Mouse (Mus musculus): ENCODE measurements around the gene Acvr1. TPM values are rescaled to one million over a fixed set of nuclear protein-coding genes. Genes with fewer than 3 reads are reported as not detected.

Gene Acvr1
- polyA plus RNA-seq, 1 experiment from 2014 or later = 5.2 TPM

DNA sequence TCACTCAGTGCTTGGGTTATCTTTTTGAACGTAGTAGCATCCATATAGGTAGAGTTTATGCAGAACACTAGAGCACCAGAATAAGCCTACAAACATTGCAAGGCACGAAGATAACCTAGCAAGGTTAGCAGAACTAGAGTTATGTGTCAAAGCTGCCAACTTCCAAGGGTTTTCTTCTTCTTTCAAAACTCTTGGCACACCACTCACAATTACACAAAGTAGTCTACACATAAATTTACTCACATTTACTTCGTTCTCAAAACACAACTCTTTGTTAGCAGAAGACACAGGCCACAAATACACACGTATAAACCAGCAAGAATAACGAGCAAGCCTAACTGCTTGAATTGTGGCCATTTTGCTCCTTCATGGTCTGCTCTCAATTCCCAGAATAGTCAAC, 23.7 kb downstream of the Acvr1 start:
- H3K9ac ChIP-seq (replicated peaks; ENCODE audit: low read length) = no peak overlapping the region
- peaks cover 15% of the 10 kb centered on the region for H3K4me1 ChIP-seq (ENCODE audit: insufficient read depth, low read length)
- H3K9me3 ChIP-seq (ENCODE audit: low read length) = no peaks in the 10 kb centered on the region
- H3K27me3 ChIP-seq (ENCODE audit: insufficient read depth, low read length) = no peaks in the 10 kb centered on the region
- no peak overlapping the region for H3K27ac ChIP-seq (ENCODE audit: low read length)
- no peaks in the 10 kb centered on the region for H3K36me3 ChIP-seq (ENCODE audit: insufficient read depth, low read length)
- no peak overlapping the region for H3K4me2 ChIP-seq (replicated peaks; ENCODE audit: low read depth, low read length)
- ATAC-seq (ENCODE audit: low FRiP score, low TSS enrichment) = no peak
- WGBS = 89% methylated on average over 5 of the region's 5 CpGs
- H3K4me3 ChIP-seq (ENCODE audit: low read length) = no peak overlapping the region

DNA sequence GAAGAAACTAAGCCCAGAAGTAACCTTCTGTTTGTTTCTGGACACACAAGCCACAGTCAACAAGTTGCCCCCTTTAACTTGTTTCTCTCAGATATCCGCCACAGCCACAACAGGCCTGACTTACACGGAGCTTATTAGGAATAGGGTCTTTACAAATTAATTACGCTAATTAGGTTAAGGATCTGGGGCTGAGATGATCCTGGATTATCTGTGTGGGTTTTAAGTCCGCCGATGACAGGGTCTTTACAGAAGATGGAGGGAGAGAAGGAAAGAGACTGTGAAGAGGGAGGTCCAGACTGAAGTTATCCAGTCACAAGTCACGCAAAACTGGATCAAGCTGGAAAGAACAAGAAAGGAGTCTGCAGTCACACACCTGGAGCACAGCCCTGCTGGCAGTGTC, 28.8 kb downstream of the Acvr1 start:
- no peak for ATAC-seq (ENCODE audit: low FRiP score, low TSS enrichment)
- Histone ChIP-seq H3K27ac (ENCODE audit: low read length) (no peak overlapping the region), H3K4me3 (ENCODE audit: low read length) (no peak overlapping the region), H3K27me3 (ENCODE audit: insufficient read depth, low read length) (no peaks in the 10 kb centered on the region), H3K4me2 (replicated peaks; ENCODE audit: low read depth, low read length) (no peak overlapping the region), H3K9ac (replicated peaks; ENCODE audit: low read length) (no peak overlapping the region), H3K9me3 (ENCODE audit: low read length) (no peaks in the 10 kb centered on the region), H3K4me1 (ENCODE audit: insufficient read depth, low read length) (peaks cover 39% of the 10 kb centered on the region), H3K36me3 (ENCODE audit: insufficient read depth, low read length) (peaks cover 4% of the 10 kb centered on the region; the same call in 1 of the 2 replicates)
- WGBS = 94% methylated on average over 6 of the region's 6 CpGs

DNA sequence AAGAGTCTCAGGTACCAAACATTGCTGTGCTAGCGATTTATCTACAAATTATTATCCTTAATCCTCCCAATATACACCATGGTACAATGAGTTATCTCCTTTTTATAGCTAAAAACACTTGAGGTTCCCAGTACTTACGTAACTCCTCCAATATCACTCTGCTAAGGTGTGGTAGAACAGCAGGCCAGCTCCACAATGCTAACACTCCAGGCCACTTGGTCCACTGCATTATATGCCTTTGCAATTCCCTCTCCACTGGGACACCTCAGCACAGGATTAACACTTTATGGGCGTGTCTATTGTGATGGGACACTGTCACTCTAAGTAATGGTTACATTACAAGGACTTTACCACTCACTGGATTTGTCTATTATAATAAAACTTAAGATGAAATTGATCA, 30.2 kb downstream of the Acvr1 start:
- Histone ChIP-seq H3K27me3 (ENCODE audit: insufficient read depth, low read length) (no peaks in the 10 kb centered on the region), H3K4me2 (replicated peaks; ENCODE audit: low read depth, low read length) (no peak overlapping the region), H3K4me1 (ENCODE audit: insufficient read depth, low read length) (peaks cover 52% of the 10 kb centered on the region), H3K27ac (ENCODE audit: low read length) (no peak overlapping the region), H3K4me3 (ENCODE audit: low read length) (no peak overlapping the region), H3K9me3 (ENCODE audit: low read length) (no peaks in the 10 kb centered on the region), H3K9ac (replicated peaks; ENCODE audit: low read length) (no peak overlapping the region), H3K36me3 (ENCODE audit: insufficient read depth, low read length) (peaks cover 4% of the 10 kb centered on the region; the same call in 1 of the 2 replicates)
- 93% methylated on average over 3 of the region's 3 CpGs for WGBS
- no peak for ATAC-seq (ENCODE audit: low FRiP score, low TSS enrichment)

DNA sequence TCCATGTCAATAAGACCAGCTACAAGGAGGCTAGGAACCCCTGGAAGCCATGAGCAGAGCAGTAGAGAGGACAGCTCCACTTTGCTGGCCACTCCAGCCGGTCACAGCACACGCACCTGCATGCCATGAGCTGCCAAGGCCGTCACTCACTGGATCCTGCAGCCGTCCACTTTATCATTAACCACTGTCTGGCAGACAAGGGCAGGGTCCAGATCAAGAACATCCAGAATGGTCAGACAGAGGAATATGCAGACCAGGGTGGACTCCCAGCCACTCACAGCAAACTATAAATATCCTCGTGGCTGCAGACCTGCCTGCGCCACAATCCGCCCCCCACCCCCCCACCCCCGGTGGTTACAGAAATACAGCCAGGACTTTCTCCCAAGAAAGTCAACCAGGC, 31.7 kb downstream of the Acvr1 start:
- Histone ChIP-seq H3K9me3 (ENCODE audit: low read length) (no peaks in the 10 kb centered on the region), H3K9ac (replicated peaks; ENCODE audit: low read length) (no peak overlapping the region), H3K4me2 (replicated peaks; ENCODE audit: low read depth, low read length) (no peak overlapping the region), H3K27ac (ENCODE audit: low read length) (no peak overlapping the region), H3K36me3 (ENCODE audit: insufficient read depth, low read length) (peaks cover 4% of the 10 kb centered on the region; the same call in 1 of the 2 replicates), H3K4me3 (ENCODE audit: low read length) (no peak overlapping the region), H3K27me3 (ENCODE audit: insufficient read depth, low read length) (no peaks in the 10 kb centered on the region), H3K4me1 (ENCODE audit: insufficient read depth, low read length) (peaks cover 66% of the 10 kb centered on the region)
- ATAC-seq (ENCODE audit: low FRiP score, low TSS enrichment) = peak; percentile 64
- WGBS = 68% methylated on average over 8 of the region's 8 CpGs

DNA sequence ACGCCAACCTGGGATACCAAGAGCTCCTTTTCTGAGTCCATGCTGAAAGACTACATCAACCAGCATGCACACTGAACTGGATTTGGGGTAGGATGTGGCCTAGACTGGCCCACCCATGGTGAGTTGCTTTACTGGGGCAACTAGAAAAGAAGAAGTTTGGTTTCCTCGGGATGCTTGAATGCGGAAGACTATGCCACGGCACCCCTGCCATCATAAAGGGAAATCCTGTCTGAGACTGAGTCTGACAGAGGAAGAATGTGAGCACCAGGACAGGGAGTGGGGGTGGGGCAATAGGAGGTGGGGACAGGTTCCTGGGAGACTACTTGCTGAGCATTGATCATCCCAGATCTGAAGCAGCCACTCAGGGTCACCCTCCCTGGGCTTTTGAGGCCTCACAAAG, 32.6 kb downstream of the Acvr1 start:
- no peak for ATAC-seq (ENCODE audit: low FRiP score, low TSS enrichment)
- Histone ChIP-seq H3K4me2 (replicated peaks; ENCODE audit: low read depth, low read length) (no peak overlapping the region), H3K27ac (ENCODE audit: low read length) (no peak overlapping the region), H3K9ac (replicated peaks; ENCODE audit: low read length) (no peak overlapping the region), H3K9me3 (ENCODE audit: low read length) (no peaks in the 10 kb centered on the region), H3K27me3 (ENCODE audit: insufficient read depth, low read length) (no peaks in the 10 kb centered on the region), H3K4me1 (ENCODE audit: insufficient read depth, low read length) (peaks cover 69% of the 10 kb centered on the region), H3K4me3 (ENCODE audit: low read length) (no peak overlapping the region), H3K36me3 (ENCODE audit: insufficient read depth, low read length) (peaks cover 4% of the 10 kb centered on the region; the same call in 1 of the 2 replicates)
- WGBS = 67% methylated on average over 4 of the region's 4 CpGs

DNA sequence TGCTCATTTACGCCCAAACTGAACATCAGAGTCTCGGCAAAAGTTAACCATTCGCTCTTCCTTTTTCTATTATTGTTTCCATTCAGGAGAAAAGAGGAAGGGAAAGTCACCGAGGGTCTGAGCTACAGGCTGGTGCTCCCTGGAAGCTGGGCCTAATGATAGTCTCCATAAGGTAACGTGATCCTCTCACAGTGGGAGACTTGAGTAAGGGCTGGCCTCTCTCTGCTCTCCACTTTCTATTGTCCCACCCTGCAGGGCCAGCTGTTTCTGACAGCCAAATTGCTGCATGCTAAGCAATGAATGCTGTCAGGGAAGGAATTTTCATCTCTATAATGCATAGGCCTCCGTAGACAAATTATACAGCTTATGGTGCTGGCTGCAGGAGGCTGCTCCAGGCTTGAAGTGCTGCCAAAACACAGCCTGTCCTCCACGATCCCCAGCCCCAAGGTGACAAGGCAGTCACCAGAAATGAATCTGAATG, 33.4 kb downstream of the Acvr1 start:
- no peak overlapping the region for H3K4me3 ChIP-seq (ENCODE audit: low read length)
- H3K27ac ChIP-seq (ENCODE audit: low read length) = peak overlapping the region; percentile 82
- ATAC-seq (ENCODE audit: low FRiP score, low TSS enrichment) = peak; percentile 55
- 15% methylated on average over 7 of the region's 7 CpGs for WGBS
- H3K27me3 ChIP-seq (ENCODE audit: insufficient read depth, low read length) = no peaks in the 10 kb centered on the region
- no peak overlapping the region for H3K4me2 ChIP-seq (replicated peaks; ENCODE audit: low read depth, low read length)
- H3K9me3 ChIP-seq (ENCODE audit: low read length) = no peaks in the 10 kb centered on the region
- H3K36me3 ChIP-seq (ENCODE audit: insufficient read depth, low read length) = peaks cover 4% of the 10 kb centered on the region; the same call in 1 of the 2 replicates
- peaks cover 68% of the 10 kb centered on the region for H3K4me1 ChIP-seq (ENCODE audit: insufficient read depth, low read length)
- 0 out of 2 replicates have a peak overlapping the region, but pooled peaks have one; percentile 4 for H3K9ac ChIP-seq (replicated peaks; ENCODE audit: low read length)

- peaks cover 75% of the 10 kb centered on the region for H3K4me1 ChIP-seq (ENCODE audit: insufficient read depth, low read length)
- peaks cover 2% of the 10 kb centered on the region; the same call in 1 of the 2 replicates for H3K36me3 ChIP-seq (ENCODE audit: insufficient read depth, low read length)
- peak overlapping the region; percentile 9; the same call in 1 of the 2 replicates for H3K4me3 ChIP-seq (ENCODE audit: low read length)
- ATAC-seq (ENCODE audit: low FRiP score, low TSS enrichment) = peak; percentile 91
- WGBS = 7% methylated on average over 10 of the region's 10 CpGs
- H3K9me3 ChIP-seq (ENCODE audit: low read length) = no peaks in the 10 kb centered on the region
- H3K4me2 ChIP-seq (replicated peaks; ENCODE audit: low read depth, low read length) = peak overlapping the region; percentile 43
- H3K9ac ChIP-seq (replicated peaks; ENCODE audit: low read length) = peak overlapping the region; percentile 47
- H3K27me3 ChIP-seq (ENCODE audit: insufficient read depth, low read length) = no peaks in the 10 kb centered on the region
- peak overlapping the region; percentile 82 for H3K27ac ChIP-seq (ENCODE audit: low read length)
These were observed 34.6 kb downstream of the Acvr1 start for GRCm38 (mm10) chr2:58532260-58532850.

- ATAC-seq (ENCODE audit: low FRiP score, low TSS enrichment) = no peak
- no peak overlapping the region for H3K9ac ChIP-seq (replicated peaks; ENCODE audit: low read length)
- no peaks in the 10 kb centered on the region for H3K27me3 ChIP-seq (ENCODE audit: insufficient read depth, low read length)
- no peaks in the 10 kb centered on the region for H3K36me3 ChIP-seq (ENCODE audit: insufficient read depth, low read length)
- no peak overlapping the region for H3K4me2 ChIP-seq (replicated peaks; ENCODE audit: low read depth, low read length)
- H3K4me3 ChIP-seq (ENCODE audit: low read length) = no peak overlapping the region
- H3K27ac ChIP-seq (ENCODE audit: low read length) = no peak overlapping the region
- WGBS = 69% methylated on average over 4 of the region's 4 CpGs
- H3K9me3 ChIP-seq (ENCODE audit: low read length) = no peaks in the 10 kb centered on the region
- peaks cover 70% of the 10 kb centered on the region for H3K4me1 ChIP-seq (ENCODE audit: insufficient read depth, low read length)
These were observed 36.4 kb downstream of the Acvr1 start for GRCm38 (mm10) chr2:58530521-58530920.

DNA sequence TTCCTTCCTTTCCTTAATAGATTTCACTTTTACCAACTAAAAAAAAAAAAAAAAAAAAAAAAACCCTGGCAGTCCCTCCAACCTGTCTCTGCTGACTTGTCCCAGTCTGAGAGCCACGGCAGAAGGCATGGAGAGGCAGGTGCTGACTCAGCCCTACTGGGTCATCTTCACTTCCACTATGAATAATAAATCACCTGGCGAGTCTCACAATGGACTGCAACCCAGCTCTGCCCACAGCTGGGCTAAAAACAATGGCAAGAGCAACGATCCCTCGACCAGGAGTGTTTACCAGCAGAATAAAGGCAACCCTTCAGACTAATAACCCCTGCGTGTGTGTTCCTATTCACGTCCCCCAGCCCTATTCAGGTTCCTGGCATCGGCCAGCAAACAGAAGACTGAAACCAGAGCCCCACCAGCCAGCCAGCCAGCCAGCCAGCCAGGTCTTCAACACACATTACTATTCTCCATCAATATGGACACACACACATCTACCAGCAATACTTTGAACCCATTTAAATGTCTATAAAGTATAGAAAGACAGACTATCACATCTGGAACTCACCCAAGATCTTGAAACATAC, 37.0 kb downstream of the Acvr1 start:
- WGBS = 26% methylated on average over 7 of the region's 7 CpGs
- Histone ChIP-seq H3K27ac (ENCODE audit: low read length) (no peak overlapping the region), H3K4me2 (replicated peaks; ENCODE audit: low read depth, low read length) (no peak overlapping the region; the same call in 1 of the 2 replicates), H3K4me1 (ENCODE audit: insufficient read depth, low read length) (peaks cover 65% of the 10 kb centered on the region), H3K9me3 (ENCODE audit: low read length) (no peaks in the 10 kb centered on the region), H3K36me3 (ENCODE audit: insufficient read depth, low read length) (no peaks in the 10 kb centered on the region), H3K27me3 (ENCODE audit: insufficient read depth, low read length) (no peaks in the 10 kb centered on the region), H3K9ac (replicated peaks; ENCODE audit: low read length) (no peak overlapping the region), H3K4me3 (ENCODE audit: low read length) (no peak overlapping the region)
- no peak for ATAC-seq (ENCODE audit: low FRiP score, low TSS enrichment)

DNA sequence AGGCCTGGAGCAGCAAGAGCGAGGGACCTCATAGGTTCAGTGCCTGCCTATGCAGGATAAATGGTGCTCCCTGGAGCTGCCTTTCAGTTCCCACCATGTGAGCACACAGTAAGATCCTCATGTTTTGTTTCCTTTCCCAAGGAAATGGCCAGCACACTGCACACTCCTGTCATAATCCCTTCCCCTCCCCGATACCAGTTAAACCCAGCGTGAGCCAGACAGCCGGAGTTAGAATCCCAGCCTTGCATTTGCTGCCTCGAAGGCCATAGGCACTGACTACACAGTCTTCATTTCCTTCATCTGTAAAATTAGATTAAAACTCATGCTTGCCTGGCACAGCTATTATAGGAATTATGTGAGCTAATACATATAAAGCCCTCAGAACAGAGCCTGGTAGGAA, 37.6 kb downstream of the Acvr1 start:
- H3K36me3 ChIP-seq (ENCODE audit: insufficient read depth, low read length) = no peaks in the 10 kb centered on the region
- no peak overlapping the region for H3K9ac ChIP-seq (replicated peaks; ENCODE audit: low read length)
- ATAC-seq (ENCODE audit: low FRiP score, low TSS enrichment) = no peak
- no peaks in the 10 kb centered on the region for H3K27me3 ChIP-seq (ENCODE audit: insufficient read depth, low read length)
- H3K27ac ChIP-seq (ENCODE audit: low read length) = 0 out of 2 replicates have a peak overlapping the region, but pooled peaks have one; percentile 27
- no peak overlapping the region for H3K4me3 ChIP-seq (ENCODE audit: low read length)
- H3K9me3 ChIP-seq (ENCODE audit: low read length) = no peaks in the 10 kb centered on the region
- peaks cover 59% of the 10 kb centered on the region for H3K4me1 ChIP-seq (ENCODE audit: insufficient read depth, low read length)
- 73% methylated on average over 5 of the region's 5 CpGs for WGBS
- no peak overlapping the region for H3K4me2 ChIP-seq (replicated peaks; ENCODE audit: low read depth, low read length)

Data from kidney, embryonic 16.5 days (tissue).